Mouse (Mus musculus) liver, embryonic 11.5 days (tissue): ENCODE measurements around the gene Pip4k2a. TPM values are rescaled to one million over a fixed set of nuclear protein-coding genes. Genes with fewer than 3 reads are reported as not detected.

Experiments used
- ATAC-seq: fragments of 200-750 bp; cut with Nextera tagmentation; replicated peaks from 2 replicates; pipeline ENCODE4 v1.8.0; 2017; ENCODE audit warnings: moderate number of reproducible peaks, mild to moderate bottlenecking, moderate TSS enrichment, moderate library complexity; ENCODE audit not compliant: low FRiP score
- DNase-seq: peaks from one replicate; pipeline ENCODE4 v3.0.0-alpha.2; 2017; ENCODE audit warnings: low spot score
- H3K27ac ChIP-seq: fragments of 300-500 bp; sonication (generic); 2 replicates; pipeline ENCODE4 v1.5.1; 2014; ENCODE audit warnings: mild to moderate bottlenecking, low read depth, low read length, control low read depth
- H3K27me3 ChIP-seq: fragments of 300-500 bp; sonication (generic); replicated peaks from 2 replicates; pipeline ENCODE4 v1.6.1; 2014; ENCODE audit warnings: low read length, mixed read lengths; ENCODE audit not compliant: control insufficient read depth, insufficient read depth
- H3K36me3 ChIP-seq: fragments of 300-500 bp; sonication (generic); 2 replicates; pipeline ENCODE4 v1.6.1; 2014; ENCODE audit warnings: mild to moderate bottlenecking, low read length, moderate library complexity, mixed read lengths; ENCODE audit not compliant: control insufficient read depth, insufficient read depth
- H3K4me1 ChIP-seq: fragments of 300-500 bp; sonication (generic); replicated peaks from 2 replicates; pipeline ENCODE4 v1.6.1; 2014; ENCODE audit warnings: low read length, mixed read lengths; ENCODE audit not compliant: control insufficient read depth, insufficient read depth
- H3K4me2 ChIP-seq: fragments of 300-500 bp; sonication (generic); 2 replicates; pipeline ENCODE4 v1.6.1; 2014; ENCODE audit warnings: mild to moderate bottlenecking, control low read depth, moderate library complexity
- H3K4me3 ChIP-seq: fragments of 300-500 bp; sonication (generic); 2 replicates; pipeline ENCODE4 v1.5.1; 2014; ENCODE audit warnings: low read depth, low read length, control low read depth
- H3K9ac ChIP-seq: fragments of 300-500 bp; sonication (generic); 2 replicates; pipeline ENCODE4 v1.6.1; 2014; ENCODE audit warnings: low read depth, low read length, control low read depth
- H3K9me3 ChIP-seq: fragments of 300-500 bp; sonication (generic); 2 replicates; pipeline ENCODE4 v1.6.1; 2016; ENCODE audit warnings: low read length, inconsistent platforms, mixed read lengths; ENCODE audit not compliant: control insufficient read depth
- WGBS: fragments of 180-500 bp; shearing (Covaris S2); extraction: QIAGEN DNeasy Blood & Tissue Kit; methylation state at CpG from one replicate; pipeline ENCODE4 v1.1.7; 2014; 5-methylcytosine and 5-hydroxymethylcytosine counted together
- polyA plus RNA-seq: library from polyadenylated mRNA; unstranded; fragments of >200 nt; fragmentation: Nextera tagmentation; extraction: Ambion mirVana; gene quantifications from 2 replicates; pipeline ENCODE4 v1.2.1, GENCODE M21; 2014

Pip4k2a gene
- polyA plus RNA-seq, 1 experiment from 2014 or later, result 20.5 TPM

GRCm38 (mm10) chr2:18839532-18839931 lies 158.4 kb downstream of the Pip4k2a start:
- Histone ChIP-seq H3K4me3 (no peak overlapping the region), H3K36me3 (no peaks in the 10 kb centered on the region; the same call in 1 of the 2 replicates), H3K4me2 (no peak overlapping the region), H3K9ac (no peak overlapping the region), H3K27ac (no peak overlapping the region), H3K9me3 (no peaks in the 10 kb centered on the region), H3K4me1 (no peaks in the 10 kb centered on the region), H3K27me3 (no peaks in the 10 kb centered on the region)
- ATAC-seq (no peak), DNase-seq (no peak)
- 88% methylated on average over 4 of the region's 4 CpGs for WGBS

GRCm38 (mm10) chr2:18835266-18835908 lies 162.5 kb downstream of the Pip4k2a start:
- DNase-seq (no peak), ATAC-seq (no peak)
- Histone ChIP-seq H3K4me1 (no peaks in the 10 kb centered on the region), H3K4me3 (no peak overlapping the region), H3K36me3 (no peaks in the 10 kb centered on the region), H3K9ac (no peak overlapping the region), H3K9me3 (no peaks in the 10 kb centered on the region), H3K4me2 (no peak overlapping the region), H3K27ac (no peak overlapping the region), H3K27me3 (no peaks in the 10 kb centered on the region)
- 75% methylated on average over 12 of the region's 12 CpGs for WGBS

- Histone ChIP-seq H3K27me3 (no peaks in the 10 kb centered on the region), H3K9ac (no peak overlapping the region), H3K36me3 (no peaks in the 10 kb centered on the region), H3K4me3 (no peak overlapping the region), H3K27ac (no peak overlapping the region), H3K9me3 (no peaks in the 10 kb centered on the region), H3K4me1 (no peaks in the 10 kb centered on the region), H3K4me2 (no peak overlapping the region)
- DNase-seq (no peak), ATAC-seq (no peak)
- WGBS, result 79% methylated on average over 9 of the region's 9 CpGs
These were observed 164.8 kb downstream of the Pip4k2a start for GRCm38 (mm10) chr2:18833024-18833590.

- Histone ChIP-seq H3K36me3 (no peaks in the 10 kb centered on the region), H3K4me2 (no peak overlapping the region), H3K9ac (no peak overlapping the region), H3K27ac (no peak overlapping the region), H3K27me3 (no peaks in the 10 kb centered on the region), H3K9me3 (no peaks in the 10 kb centered on the region), H3K4me3 (no peak overlapping the region), H3K4me1 (no peaks in the 10 kb centered on the region)
- DNase-seq (no peak), ATAC-seq (no peak)
- WGBS, result 56% methylated on average over 6 of the region's 6 CpGs
These were observed 166.7 kb downstream of the Pip4k2a start for GRCm38 (mm10) chr2:18831031-18831774.

- Histone ChIP-seq H3K9ac (no peak overlapping the region), H3K4me1 (peaks cover 6% of the 10 kb centered on the region), H3K9me3 (no peaks in the 10 kb centered on the region), H3K4me3 (no peak overlapping the region), H3K4me2 (no peak overlapping the region), H3K36me3 (no peaks in the 10 kb centered on the region), H3K27me3 (no peaks in the 10 kb centered on the region), H3K27ac (no peak overlapping the region)
- DNase-seq (no peak), ATAC-seq (no peak)
- 41% methylated on average over 9 of the region's 9 CpGs for WGBS
These were observed 175.2 kb downstream of the Pip4k2a start for GRCm38 (mm10) chr2:18822711-18823110.

DNA sequence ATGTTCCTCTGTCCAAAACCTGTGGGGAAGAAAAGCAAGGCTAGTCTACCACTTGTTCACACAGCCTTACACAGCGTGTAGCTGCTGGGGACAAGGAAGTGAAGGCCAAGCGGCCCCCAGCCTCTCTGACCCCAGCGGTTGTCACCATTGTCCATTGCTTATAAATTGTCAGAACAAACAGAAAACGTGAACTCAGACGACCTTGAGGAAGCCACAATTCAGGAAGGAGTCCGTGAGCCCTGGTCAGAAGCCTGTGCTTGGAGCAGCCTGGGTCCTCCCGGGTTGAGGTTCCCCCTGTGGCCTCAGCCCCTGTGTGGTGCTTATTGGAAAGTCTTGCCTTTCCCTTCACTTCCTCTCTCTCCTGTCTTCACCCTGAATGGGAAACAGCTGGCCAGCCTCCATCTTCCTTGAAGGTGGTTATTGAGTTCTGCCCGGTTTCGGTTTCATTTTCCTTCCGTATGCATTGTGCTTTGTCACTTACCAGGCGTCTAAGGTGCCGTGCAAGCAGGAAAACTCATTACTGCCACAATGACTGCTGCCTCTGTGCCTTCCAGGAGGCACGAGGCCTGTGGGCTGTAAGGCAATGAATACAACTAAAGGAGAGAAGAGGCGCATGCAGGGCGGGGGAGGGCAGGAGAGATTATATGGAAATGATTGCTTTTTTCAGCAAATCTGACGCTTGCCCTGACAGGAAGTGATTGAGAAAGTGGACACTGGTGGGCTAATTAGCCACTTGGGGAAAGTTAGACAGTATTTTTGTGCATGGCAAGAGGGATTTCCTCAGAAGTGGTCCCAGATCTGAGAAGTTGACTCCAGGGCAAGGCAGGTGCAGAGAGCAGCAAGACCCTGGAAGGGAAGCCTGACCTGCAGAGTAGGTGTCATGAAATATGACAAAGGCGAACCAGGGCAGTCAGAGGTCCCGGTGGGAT lies 176.2 kb downstream of the Pip4k2a start:
- peak overlapping the region; percentile 70 for H3K4me2 ChIP-seq
- DNase-seq, result peak; percentile 44
- H3K36me3 ChIP-seq, result no peaks in the 10 kb centered on the region
- no peaks in the 10 kb centered on the region for H3K27me3 ChIP-seq
- H3K4me3 ChIP-seq, result peak overlapping the region; percentile 46
- WGBS, result 34% methylated on average over 18 of the region's 18 CpGs
- no peak overlapping the region for H3K27ac ChIP-seq
- H3K9ac ChIP-seq, result peak overlapping the region; percentile 52
- H3K4me1 ChIP-seq, result peaks cover 6% of the 10 kb centered on the region
- no peaks in the 10 kb centered on the region for H3K9me3 ChIP-seq
- peak; percentile 36 for ATAC-seq

DNA sequence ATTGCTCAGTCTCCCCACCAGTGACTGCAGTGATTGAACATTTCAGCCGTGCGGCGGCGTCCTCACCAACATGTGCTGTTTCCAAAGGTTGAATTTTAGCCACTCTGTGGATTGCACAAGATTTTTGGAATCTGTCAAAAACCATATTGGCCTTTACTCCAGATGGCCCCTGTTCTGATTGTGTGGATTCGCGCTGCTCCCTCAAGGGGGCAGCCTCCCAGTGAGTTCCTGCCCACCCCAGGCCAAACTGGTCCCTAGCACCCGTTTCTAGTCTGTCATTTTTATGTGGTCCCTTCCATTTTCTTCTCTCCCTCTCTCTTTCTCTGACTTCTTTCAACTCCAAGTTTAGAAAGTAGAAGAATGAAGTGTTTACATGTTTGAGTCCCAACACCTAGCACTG lies 178.4 kb downstream of the Pip4k2a start:
- WGBS, result 69% methylated on average over 7 of the region's 7 CpGs
- H3K36me3 ChIP-seq, result no peaks in the 10 kb centered on the region
- no peak overlapping the region for H3K4me3 ChIP-seq
- H3K9ac ChIP-seq, result no peak overlapping the region
- H3K27ac ChIP-seq, result no peak overlapping the region
- ATAC-seq (no peak), DNase-seq (no peak)
- no peaks in the 10 kb centered on the region for H3K9me3 ChIP-seq
- peaks cover 6% of the 10 kb centered on the region for H3K4me1 ChIP-seq
- H3K4me2 ChIP-seq, result no peak overlapping the region
- H3K27me3 ChIP-seq, result no peaks in the 10 kb centered on the region

DNA sequence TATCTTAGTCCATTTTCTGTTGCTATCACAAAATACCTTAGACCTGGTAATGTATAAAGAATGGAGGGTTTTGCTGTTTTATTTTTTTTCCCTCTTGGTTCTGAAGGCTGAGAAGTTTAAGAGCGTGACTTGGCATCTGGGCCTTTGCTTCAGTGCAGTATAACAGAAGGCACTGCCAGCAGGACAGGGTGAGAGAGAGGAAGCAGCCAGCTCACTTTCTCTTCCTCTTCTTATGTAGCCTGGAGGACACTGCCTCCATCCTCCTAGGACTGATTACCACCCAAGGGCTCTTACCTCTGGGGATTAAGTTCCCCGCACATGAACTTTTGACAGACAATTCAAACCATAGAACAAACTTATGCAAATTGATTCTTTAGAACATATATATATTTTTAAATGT lies 181.9 kb downstream of the Pip4k2a start:
- DNase-seq (no peak), ATAC-seq (no peak)
- H3K27ac ChIP-seq, result no peak overlapping the region
- H3K36me3 ChIP-seq, result no peaks in the 10 kb centered on the region
- 89% methylated on average over 2 of the region's 2 CpGs for WGBS
- H3K4me2 ChIP-seq, result no peak overlapping the region
- H3K27me3 ChIP-seq, result no peaks in the 10 kb centered on the region
- no peak overlapping the region for H3K4me3 ChIP-seq
- no peak overlapping the region for H3K9ac ChIP-seq
- H3K9me3 ChIP-seq, result no peaks in the 10 kb centered on the region
- H3K4me1 ChIP-seq, result no peaks in the 10 kb centered on the region
